Mouse (Mus musculus): ENCODE measurements around the gene Jun. TPM values are rescaled to one million over a fixed set of nuclear protein-coding genes. Genes with fewer than 3 reads are reported as not detected.

The Jun gene
- polyA plus RNA-seq, 1 experiment, result 71.4 TPM

- no peaks in the 10 kb centered on the region for H3K79me3 ChIP-seq (ENCODE audit: low read depth)
- TF ChIP-seq MAX (IDR thresholded peaks at IDR 0.05) (no peak), USF1 (IDR thresholded peaks at IDR 0.05; ENCODE audit: low read depth) (no peak), CTCF (IDR thresholded peaks at IDR 0.05; ENCODE audit: control insufficient read depth, insufficient read depth, insufficient read length) (no peak), CEBPB (IDR thresholded peaks at IDR 0.05; ENCODE audit: low read depth) (no peak), MYOG (IDR thresholded peaks at IDR 0.05; ENCODE audit: control insufficient read depth, extremely low read depth, insufficient read length) (no peak), FOSL1 (IDR thresholded peaks at IDR 0.05; ENCODE audit: insufficient read depth, low read length, poor library complexity, severe bottlenecking) (no peak), MYOD1 (IDR thresholded peaks at IDR 0.05; ENCODE audit: control insufficient read depth, insufficient read length, low read depth) (no peak)
- no peak overlapping the region for H3K4me3 ChIP-seq (ENCODE audit: insufficient read depth, poor library complexity, severe bottlenecking)
These were observed 39.3 kb downstream of the Jun start for GRCm38 (mm10) chr4:95012706-95013105.

GRCm38 (mm10) chr4:95012256-95012655, 39.8 kb downstream of the Jun start:
- Histone ChIP-seq H3K4me3 (ENCODE audit: insufficient read depth, poor library complexity, severe bottlenecking) (no peak overlapping the region), H3K27me3 (ENCODE audit: control insufficient read depth, insufficient read depth, insufficient read length) (no peaks in the 10 kb centered on the region), H3K36me3 (ENCODE audit: control insufficient read depth, insufficient read depth) (no peaks in the 10 kb centered on the region), H3ac (ENCODE audit: control insufficient read depth, insufficient read length, low read depth) (no peak overlapping the region), H3K79me3 (ENCODE audit: low read depth) (no peaks in the 10 kb centered on the region), H3K79me2 (ENCODE audit: control insufficient read depth, insufficient read depth) (no peaks in the 10 kb centered on the region)
- TF ChIP-seq USF1 (IDR thresholded peaks at IDR 0.05; ENCODE audit: low read depth) (no peak), CEBPB (IDR thresholded peaks at IDR 0.05; ENCODE audit: low read depth) (no peak), FOSL1 (IDR thresholded peaks at IDR 0.05; ENCODE audit: insufficient read depth, low read length, poor library complexity, severe bottlenecking) (no peak), MAX (IDR thresholded peaks at IDR 0.05) (no peak), CTCF (IDR thresholded peaks at IDR 0.05; ENCODE audit: control insufficient read depth, insufficient read depth, insufficient read length) (no peak), MYOD1 (IDR thresholded peaks at IDR 0.05; ENCODE audit: control insufficient read depth, insufficient read length, low read depth) (no peak), MYOG (IDR thresholded peaks at IDR 0.05; ENCODE audit: control insufficient read depth, extremely low read depth, insufficient read length) (no peak)

More at GRCm38 (mm10) chr4:95012706-95013105, 39.3 kb downstream of the Jun start:
- Histone ChIP-seq H3ac (ENCODE audit: control insufficient read depth, insufficient read length, low read depth) (no peak overlapping the region), H3K79me2 (ENCODE audit: control insufficient read depth, insufficient read depth) (no peaks in the 10 kb centered on the region), H3K36me3 (ENCODE audit: control insufficient read depth, insufficient read depth) (no peaks in the 10 kb centered on the region), H3K27me3 (ENCODE audit: control insufficient read depth, insufficient read depth, insufficient read length) (no peaks in the 10 kb centered on the region)

- H3K79me3 ChIP-seq (ENCODE audit: low read depth), result no peaks in the 10 kb centered on the region
- no peak overlapping the region for H3K4me3 ChIP-seq (ENCODE audit: insufficient read depth, poor library complexity, severe bottlenecking)
- no peaks in the 10 kb centered on the region for H3K36me3 ChIP-seq (ENCODE audit: control insufficient read depth, insufficient read depth)
- H3K79me2 ChIP-seq (ENCODE audit: control insufficient read depth, insufficient read depth), result no peaks in the 10 kb centered on the region
- H3K27me3 ChIP-seq (ENCODE audit: control insufficient read depth, insufficient read depth, insufficient read length), result no peaks in the 10 kb centered on the region
- TF ChIP-seq CEBPB (IDR thresholded peaks at IDR 0.05; ENCODE audit: low read depth), result no peak
- no peak for TF ChIP-seq FOSL1 (IDR thresholded peaks at IDR 0.05; ENCODE audit: insufficient read depth, low read length, poor library complexity, severe bottlenecking)
- TF ChIP-seq CTCF (IDR thresholded peaks at IDR 0.05; ENCODE audit: control insufficient read depth, insufficient read depth, insufficient read length), result peak; percentile 67
- TF ChIP-seq USF1 (IDR thresholded peaks at IDR 0.05; ENCODE audit: low read depth), result no peak
- TF ChIP-seq MYOG (IDR thresholded peaks at IDR 0.05; ENCODE audit: control insufficient read depth, extremely low read depth, insufficient read length), result no peak
- TF ChIP-seq MAX (IDR thresholded peaks at IDR 0.05), result no peak
- no peak overlapping the region for H3ac ChIP-seq (ENCODE audit: control insufficient read depth, insufficient read length, low read depth)
These were observed 43.6 kb downstream of the Jun start for GRCm38 (mm10) chr4:95008175-95009057.

- Histone ChIP-seq H3K79me3 (ENCODE audit: low read depth) (no peaks in the 10 kb centered on the region), H3K36me3 (ENCODE audit: control insufficient read depth, insufficient read depth) (no peaks in the 10 kb centered on the region), H3K79me2 (ENCODE audit: control insufficient read depth, insufficient read depth) (no peaks in the 10 kb centered on the region), H3K4me3 (ENCODE audit: insufficient read depth, poor library complexity, severe bottlenecking) (no peak overlapping the region), H3K27me3 (ENCODE audit: control insufficient read depth, insufficient read depth, insufficient read length) (no peaks in the 10 kb centered on the region), H3ac (ENCODE audit: control insufficient read depth, insufficient read length, low read depth) (no peak overlapping the region)
- TF ChIP-seq CEBPB (IDR thresholded peaks at IDR 0.05; ENCODE audit: low read depth) (no peak), MYOD1 (IDR thresholded peaks at IDR 0.05; ENCODE audit: control insufficient read depth, insufficient read length, low read depth) (no peak), FOSL1 (IDR thresholded peaks at IDR 0.05; ENCODE audit: insufficient read depth, low read length, poor library complexity, severe bottlenecking) (no peak), USF1 (IDR thresholded peaks at IDR 0.05; ENCODE audit: low read depth) (no peak), MYOG (IDR thresholded peaks at IDR 0.05; ENCODE audit: control insufficient read depth, extremely low read depth, insufficient read length) (no peak), MAX (IDR thresholded peaks at IDR 0.05) (no peak), CTCF (IDR thresholded peaks at IDR 0.05; ENCODE audit: control insufficient read depth, insufficient read depth, insufficient read length) (no peak)
These were observed 44.3 kb downstream of the Jun start for GRCm38 (mm10) chr4:95007759-95008158.

- Histone ChIP-seq H3K79me2 (ENCODE audit: control insufficient read depth, insufficient read depth) (no peaks in the 10 kb centered on the region), H3K79me3 (ENCODE audit: low read depth) (no peaks in the 10 kb centered on the region), H3K36me3 (ENCODE audit: control insufficient read depth, insufficient read depth) (no peaks in the 10 kb centered on the region), H3K27me3 (ENCODE audit: control insufficient read depth, insufficient read depth, insufficient read length) (no peaks in the 10 kb centered on the region), H3ac (ENCODE audit: control insufficient read depth, insufficient read length, low read depth) (no peak overlapping the region), H3K4me3 (ENCODE audit: insufficient read depth, poor library complexity, severe bottlenecking) (no peak overlapping the region)
- TF ChIP-seq MYOG (IDR thresholded peaks at IDR 0.05; ENCODE audit: control insufficient read depth, extremely low read depth, insufficient read length) (no peak), USF1 (IDR thresholded peaks at IDR 0.05; ENCODE audit: low read depth) (no peak), CEBPB (IDR thresholded peaks at IDR 0.05; ENCODE audit: low read depth) (peak; percentile 42), FOSL1 (IDR thresholded peaks at IDR 0.05; ENCODE audit: insufficient read depth, low read length, poor library complexity, severe bottlenecking) (no peak), MAX (IDR thresholded peaks at IDR 0.05) (no peak), MYOD1 (IDR thresholded peaks at IDR 0.05; ENCODE audit: control insufficient read depth, insufficient read length, low read depth) (no peak), CTCF (IDR thresholded peaks at IDR 0.05; ENCODE audit: control insufficient read depth, insufficient read depth, insufficient read length) (no peak)
These were observed 46.7 kb downstream of the Jun start for GRCm38 (mm10) chr4:95005251-95005830.

Data from C2C12 (cell line).